ENCODE assay signal across 8 mouse cellular contexts in genomic region chr7:44901230-44901722, GRCm38 (mm10). TPM values are rescaled to one million over a fixed set of nuclear protein-coding genes. Genes with fewer than 3 reads are reported as not detected.
DNase-seq lines count a peak whose midpoint lies in the region; ATAC-seq and TF ChIP-seq lines count a peak whose summit lies in the region.

No protein-coding gene starts in this region.

- peak; percentile 44; the same call in 1 of the 2 replicates for ATAC-seq in embryonic facial prominence, embryonic 14.5 days (ENCODE audit: low read depth)
- peak; percentile 66 for ATAC-seq in intestine, embryonic 16.5 days
- ATAC-seq in lung, postnatal 0 days, result peak; percentile 78

- WGBS in embryonic facial prominence, embryonic 14.5 days, result 32% methylated on average over 20 of the region's 21 CpGs
- 10% methylated on average over 21 of the region's 21 CpGs for WGBS in intestine, embryonic 16.5 days
- WGBS in lung, postnatal 0 days, result 10% methylated on average over 21 of the region's 21 CpGs

- no peak overlapping the region for H3K9ac ChIP-seq in CH12.LX (ENCODE audit: insufficient read depth, low read depth)
- H3K9ac ChIP-seq in embryonic facial prominence, embryonic 14.5 days (ENCODE audit: low read depth, low read length), result peak overlapping the region; percentile 54
- peak overlapping the region; percentile 50 for H3K9ac ChIP-seq in intestine, embryonic 16.5 days (ENCODE audit: low read depth, low read length)
- H3K9ac ChIP-seq in lung, postnatal 0 days (replicated peaks; ENCODE audit: low read depth), result no peak overlapping the region

- no peaks in the 10 kb centered on the region for H3K79me2 ChIP-seq in CH12.LX (replicated peaks; ENCODE audit: control insufficient read depth, extremely low read depth, insufficient read depth, poor library complexity, severe bottlenecking)

- H3K4me1 ChIP-seq in CH12.LX (ENCODE audit: control insufficient read depth in 1 of 2, insufficient read depth in 2 of 2), result peaks cover 9 to 33% of the 10 kb centered on the region in 2 experiments
- H3K4me1 ChIP-seq in embryonic facial prominence, embryonic 14.5 days (ENCODE audit: control insufficient read depth, insufficient read depth, low read length), result peaks cover 14% of the 10 kb centered on the region
- H3K4me1 ChIP-seq in intestine, embryonic 16.5 days (ENCODE audit: control insufficient read depth, insufficient read depth, low read length), result peaks cover 33% of the 10 kb centered on the region
- peaks cover 8% of the 10 kb centered on the region; the same call in 1 of the 2 replicates for H3K4me1 ChIP-seq in lung, postnatal 0 days (ENCODE audit: insufficient read depth, low read depth, low read length)

- dilution Hi-C loops in CH12.LX (cut with MboI; ENCODE audit: extremely low pct_ligation_motif_present, extremely low pct_unique_long_range_greater_than_20kb, low sequenced_read_pairs), result no loop called here

- no peak for TF ChIP-seq POLR2A in CH12.LX (IDR thresholded peaks at IDR 0.05; ENCODE audit: low read depth, low read length)

- H3K36me3 ChIP-seq in CH12.LX (replicated peaks in 1 of 2; ENCODE audit: control insufficient read depth in 1 of 2, insufficient read depth in 1 of 2, low read length in 1 of 2), result peaks cover 71 to 84% of the 10 kb centered on the region in 2 experiments
- H3K36me3 ChIP-seq in embryonic facial prominence, embryonic 14.5 days (ENCODE audit: control insufficient read depth, insufficient read depth, low read length), result peaks cover 72% of the 10 kb centered on the region
- H3K36me3 ChIP-seq in intestine, embryonic 16.5 days (ENCODE audit: control insufficient read depth, insufficient read depth, low read length), result peaks cover 26% of the 10 kb centered on the region; the same call in 1 of the 2 replicates
- H3K36me3 ChIP-seq in lung, postnatal 0 days (ENCODE audit: insufficient read depth, low read length), result peaks cover 11% of the 10 kb centered on the region; the same call in 1 of the 2 replicates

- in situ Hi-C loops in CH12.LX (cut with MboI; ENCODE audit: low pct_ligation_motif_present, low pct_unique_long_range_greater_than_20kb, low sequenced_read_pairs), result no loop called here

- peak; percentile 82 for DNase-seq in A20 (ENCODE audit: low read depth, low spot score)
- peak; percentile 44 for DNase-seq in CH12.LX (ENCODE audit: extremely low read depth)
- peak; percentile 75 for DNase-seq in embryonic facial prominence, embryonic 14.5 days (ENCODE audit: low spot score)
- DNase-seq in lung, postnatal 0 days (ENCODE audit: low spot score), result peak; percentile 80
- DNase-seq in retina, postnatal 7 days (ENCODE audit: low read depth, low spot score), result peak; percentile 43
- no peak for DNase-seq in cerebellum, postnatal 36 days
- DNase-seq in right cerebral cortex, adult 18-20 months, result no peak

- H3K27me3 ChIP-seq in CH12.LX (replicated peaks), result no peaks in the 10 kb centered on the region
- H3K27me3 ChIP-seq in embryonic facial prominence, embryonic 14.5 days (replicated peaks; ENCODE audit: control insufficient read depth, insufficient read depth, low read length), result no peaks in the 10 kb centered on the region
- no peaks in the 10 kb centered on the region for H3K27me3 ChIP-seq in intestine, embryonic 16.5 days (replicated peaks; ENCODE audit: control insufficient read depth, insufficient read depth, low read length)
- no peaks in the 10 kb centered on the region for H3K27me3 ChIP-seq in lung, postnatal 0 days (replicated peaks; ENCODE audit: insufficient read depth, low read length)

- H3K9me3 ChIP-seq in CH12.LX (replicated peaks; ENCODE audit: low read length), result no peaks in the 10 kb centered on the region
- H3K9me3 ChIP-seq in embryonic facial prominence, embryonic 14.5 days (ENCODE audit: control insufficient read depth, low read length), result no peaks in the 10 kb centered on the region
- no peaks in the 10 kb centered on the region for H3K9me3 ChIP-seq in intestine, embryonic 16.5 days (ENCODE audit: control insufficient read depth, low read length)
- H3K9me3 ChIP-seq in lung, postnatal 0 days (ENCODE audit: low read length), result no peaks in the 10 kb centered on the region

- no peak overlapping the region for H3K4me2 ChIP-seq in CH12.LX (ENCODE audit: insufficient read depth, low read depth, poor library complexity, severe bottlenecking)
- peak overlapping the region; percentile 54 for H3K4me2 ChIP-seq in embryonic facial prominence, embryonic 14.5 days (ENCODE audit: low read depth, low read length)
- peak overlapping the region; percentile 59 for H3K4me2 ChIP-seq in intestine, embryonic 16.5 days (ENCODE audit: low read depth, low read length)
- peak overlapping the region; percentile 57 for H3K4me2 ChIP-seq in lung, postnatal 0 days (replicated peaks; ENCODE audit: low read depth, low read length)

- TF ChIP-seq RAD21 in CH12.LX (IDR thresholded peaks at IDR 0.05; ENCODE audit: low read depth, low read length), result no peak

- no peak overlapping the region for H3K27ac ChIP-seq in CH12.LX (ENCODE audit: insufficient read depth, low read depth)
- peak overlapping the region; percentile 58 for H3K27ac ChIP-seq in embryonic facial prominence, embryonic 14.5 days (replicated peaks; ENCODE audit: low read depth, low read length)
- H3K27ac ChIP-seq in intestine, embryonic 16.5 days (ENCODE audit: low read length), result peak overlapping the region; percentile 56
- H3K27ac ChIP-seq in lung, postnatal 0 days (ENCODE audit: low read length), result peak overlapping the region; percentile 83

- no peak for TF ChIP-seq EP300 in CH12.LX (IDR thresholded peaks at IDR 0.05; ENCODE audit: low read length)
- no peak for TF ChIP-seq EP300 in lung, postnatal 0 days (IDR thresholded peaks at IDR 0.05)

- no peak for TF ChIP-seq CTCF in CH12.LX (conservative IDR thresholded peaks at IDR 0.05 in 1 of 2, IDR thresholded peaks at IDR 0.05 in 1 of 2; ENCODE audit: low read depth in 2 of 2, low read length in 2 of 2)
- peak; percentile 62 for TF ChIP-seq CTCF in lung, postnatal 0 days (IDR thresholded peaks at IDR 0.05)

- no peak overlapping the region for H3K4me3 ChIP-seq in CH12.LX (replicated peaks in 1 of 3; ENCODE audit: low read depth in 2 of 3, low read length in 2 of 3, poor library complexity in 1 of 3)
- peak overlapping the region; percentile 30 for H3K4me3 ChIP-seq in embryonic facial prominence, embryonic 14.5 days (ENCODE audit: low read depth, low read length)
- peak overlapping the region; percentile 44 for H3K4me3 ChIP-seq in intestine, embryonic 16.5 days (ENCODE audit: low read length)
- H3K4me3 ChIP-seq in lung, postnatal 0 days (ENCODE audit: low read depth, low read length), result peak overlapping the region; percentile 29

TF ChIP-seq in CH12.LX, 34 proteins besides CTCF, POLR2A, EP300 and RAD21:
- TF ChIP-seq USF2 (conservative IDR thresholded peaks at IDR 0.05; ENCODE audit: low read depth, low read length) (no peak), HCFC1 (IDR thresholded peaks at IDR 0.05; ENCODE audit: low read depth, low read length) (no peak), SMC3 (IDR thresholded peaks at IDR 0.05; ENCODE audit: low read depth, low read length) (no peak), ZNF384 (IDR thresholded peaks at IDR 0.05; ENCODE audit: low read depth, low read length) (no peak), JUND (conservative IDR thresholded peaks at IDR 0.05; ENCODE audit: low read depth, low read length) (no peak), MEF2A (IDR thresholded peaks at IDR 0.05; ENCODE audit: borderline replicate concordance, low read depth, low read length) (no peak)

RNA-seq across cellular contexts. Expression of gene Fuz, which starts 5.4 kb away (rescaled TPM):
- total RNA-seq in CH12.LX (2012; rRNA removed) (12.2 and 16.9 TPM in 2 replicates), CH12.LX (2014; rRNA removed) (16.1 and 16.7 TPM in 2 replicates)
- 15.9 and 17.1 TPM in 2 replicates for polyA plus RNA-seq in CH12.LX (2012; ENCODE audit: insufficient read length, low read depth)
- polyA plus RNA-seq in embryonic facial prominence, embryonic 14.5 days (2014; fragmentation: Nextera tagmentation; extraction: Ambion mirVana), result 16.9 and 19.7 TPM in 2 replicates
- 18.2 and 19.4 TPM in 2 replicates for polyA plus RNA-seq in intestine, embryonic 16.5 days (2015; fragmentation: Nextera tagmentation; extraction: Ambion mirVana)
- polyA plus RNA-seq in lung, postnatal 0 days (2015; fragmentation: Nextera tagmentation; extraction: Ambion mirVana), result 15.1 and 18.3 TPM in 2 replicates

RNA-seq across cellular contexts. Expression of gene Med25, which starts 8.8 kb away (rescaled TPM):
- 56.7 and 57.6 TPM in 2 replicates for total RNA-seq in CH12.LX (2012; rRNA removed)
- 18.4 and 20.8 TPM in 2 replicates for total RNA-seq in CH12.LX (2014; rRNA removed)
- 67.4 and 75.4 TPM in 2 replicates for polyA plus RNA-seq in CH12.LX (2012; ENCODE audit: insufficient read length, low read depth)
- polyA plus RNA-seq in embryonic facial prominence, embryonic 14.5 days (2014; fragmentation: Nextera tagmentation; extraction: Ambion mirVana), result 62.5 and 64.2 TPM in 2 replicates
- 86.6 and 98.5 TPM in 2 replicates for polyA plus RNA-seq in intestine, embryonic 16.5 days (2015; fragmentation: Nextera tagmentation; extraction: Ambion mirVana)
- 54.2 and 62.5 TPM in 2 replicates for polyA plus RNA-seq in lung, postnatal 0 days (2015; fragmentation: Nextera tagmentation; extraction: Ambion mirVana)

RNA-seq across cellular contexts. Expression of gene Ap2a1, which starts 28.0 kb away (rescaled TPM):
- total RNA-seq in CH12.LX (2012; rRNA removed) (53.4 and 61.1 TPM in 2 replicates), CH12.LX (2014; rRNA removed) (35.7 and 38.5 TPM in 2 replicates)
- 52.6 and 56.3 TPM in 2 replicates for polyA plus RNA-seq in CH12.LX (2012; ENCODE audit: insufficient read length, low read depth)
- 73.5 and 79.8 TPM in 2 replicates for polyA plus RNA-seq in embryonic facial prominence, embryonic 14.5 days (2014; fragmentation: Nextera tagmentation; extraction: Ambion mirVana)
- polyA plus RNA-seq in intestine, embryonic 16.5 days (2015; fragmentation: Nextera tagmentation; extraction: Ambion mirVana), result 56.8 and 61.2 TPM in 2 replicates
- 36.1 and 39.4 TPM in 2 replicates for polyA plus RNA-seq in lung, postnatal 0 days (2015; fragmentation: Nextera tagmentation; extraction: Ambion mirVana)

RNA-seq across cellular contexts. Expression of gene Ptov1, which starts 31.7 kb away (rescaled TPM):
- 11.5 and 16.8 TPM in 2 replicates for total RNA-seq in CH12.LX (2012; rRNA removed)
- total RNA-seq in CH12.LX (2014; rRNA removed), result 5.7 and 7.8 TPM in 2 replicates
- polyA plus RNA-seq in CH12.LX (2012; ENCODE audit: insufficient read length, low read depth), result 15.5 and 21.0 TPM in 2 replicates
- polyA plus RNA-seq in embryonic facial prominence, embryonic 14.5 days (2014; fragmentation: Nextera tagmentation; extraction: Ambion mirVana), result 398 and 442 TPM in 2 replicates
- polyA plus RNA-seq in intestine, embryonic 16.5 days (2015; fragmentation: Nextera tagmentation; extraction: Ambion mirVana), result 71.8 and 159 TPM in 2 replicates
- polyA plus RNA-seq in lung, postnatal 0 days (2015; fragmentation: Nextera tagmentation; extraction: Ambion mirVana), result 276 and 288 TPM in 2 replicates

RNA-seq across cellular contexts. Expression of gene Tsks, which starts 41.7 kb away (rescaled TPM):
- total RNA-seq in CH12.LX (2012; rRNA removed) (0.08 TPM in 1 of 2 replicates, not detected in the other), CH12.LX (2014; rRNA removed) (not detected in 2 replicates)
- not detected in 2 replicates for polyA plus RNA-seq in CH12.LX (2012; ENCODE audit: insufficient read length, low read depth)
- 0.30 TPM in 1 of 2 replicates, not detected in the other for polyA plus RNA-seq in embryonic facial prominence, embryonic 14.5 days (2014; fragmentation: Nextera tagmentation; extraction: Ambion mirVana)
- polyA plus RNA-seq in intestine, embryonic 16.5 days (2015; fragmentation: Nextera tagmentation; extraction: Ambion mirVana), result 0.28 TPM in 1 of 2 replicates, not detected in the other
- polyA plus RNA-seq in lung, postnatal 0 days (2015; fragmentation: Nextera tagmentation; extraction: Ambion mirVana), result 0.44 and 0.57 TPM in 2 replicates

Comparison
In these comparisons a context has a peak if more than half of its experiments do, and no peak if none do; other contexts are left out.
1. DNase-seq: peak in A20 (single experiment), CH12.LX (single experiment), embryonic facial prominence, embryonic 14.5 days (single experiment), lung, postnatal 0 days (single experiment) and retina, postnatal 7 days (single experiment); none in cerebellum, postnatal 36 days (0 of 2) and right cerebral cortex, adult 18-20 months (single experiment).
2. H3K4me3 ChIP-seq: peak in embryonic facial prominence, embryonic 14.5 days (single experiment), intestine, embryonic 16.5 days (single experiment) and lung, postnatal 0 days (single experiment); none in CH12.LX (0 of 3).
3. H3K9ac ChIP-seq: peak in embryonic facial prominence, embryonic 14.5 days (single experiment) and intestine, embryonic 16.5 days (single experiment); none in CH12.LX (single experiment) and lung, postnatal 0 days (single experiment).
4. Peak in every context shown above with its lines, with median percentiles within 50 percentile points of each other: ATAC-seq.